Mouse (Mus musculus) Patski (cell line): ENCODE results near the gene Gm3460. TPM values are rescaled to one million over a fixed set of nuclear protein-coding genes. Genes with fewer than 3 reads are reported as not detected.
"Not testable (repeated sequence)": the region's sequence is repeated elsewhere in the genome, so short reads cannot be mapped to it uniquely, and the experiment has no call there.

ENCODE experiments used
- ATAC-seq: fragments of 100-300 bp; one replicate; pipeline ENCODE4 v1.8.0; 2021
- CTCF ChIA-PET: fragments of 350-600 bp; sonication (Branson Sonifier 250); formaldehyde crosslinking; loops from one replicate; lab custom pipeline; 2022; ENCODE audit warnings: inconsistent platforms; lab: Charles Lee
- POLR2A ChIA-PET: fragments of 350-600 bp; sonication (Branson Sonifier 250); formaldehyde crosslinking; loops from one replicate; lab custom pipeline; 2022; ENCODE audit warnings: antibody characterized with exemption, inconsistent platforms; lab: Charles Lee
- DNase-seq: peaks from one replicate; pipeline ENCODE4 v3.0.0-alpha.2; 2011; ENCODE audit warnings: low read depth, low spot score
- H3K27me3 ChIP-seq: fragments of 371-371 bp; one replicate; pipeline ENCODE4 v1.5.1; 2021
- in situ Hi-C: fragments of 300-500 bp; cut with MboI; formaldehyde crosslinking; loops from 3 replicates; pipeline ENCODE4 v1.11.1; 2018; ENCODE audit warnings: low pct_unique_long_range_greater_than_20kb, mixed read lengths
- polyA plus RNA-seq: library from polyadenylated mRNA; unstranded; gene quantifications from one replicate; pipeline ENCODE4 v1.2.3, GENCODE M21; 2021

The Gm3460 gene
- not detected for polyA plus RNA-seq

DNA sequence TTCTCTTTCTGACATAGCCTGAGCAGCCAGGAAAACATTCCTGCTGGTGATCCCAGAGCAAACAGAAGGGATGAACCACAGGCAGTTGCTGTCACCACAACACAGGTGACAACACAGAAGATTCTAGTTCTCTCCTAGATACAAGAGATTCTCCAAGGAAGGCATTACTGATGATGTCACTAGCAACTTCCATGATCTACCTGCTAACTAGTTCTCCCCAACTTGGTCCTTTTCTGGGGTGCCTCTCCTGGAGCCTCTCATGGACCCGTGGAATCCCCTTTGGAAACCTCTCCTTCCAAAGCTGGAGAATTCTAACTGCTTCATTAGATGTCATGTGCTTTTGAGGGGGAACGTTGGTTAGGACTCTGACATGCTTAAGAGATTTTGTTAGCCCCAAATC lies at the start of gene Gm3460:
Gene Gm3460, minus strand, starts transcription at position 101 of the 400 bp plus-strand sequence.
- H3K27me3 ChIP-seq, in situ Hi-C loops, POLR2A ChIA-PET, CTCF ChIA-PET, DNase-seq, ATAC-seq: not testable (repeated sequence)

DNA sequence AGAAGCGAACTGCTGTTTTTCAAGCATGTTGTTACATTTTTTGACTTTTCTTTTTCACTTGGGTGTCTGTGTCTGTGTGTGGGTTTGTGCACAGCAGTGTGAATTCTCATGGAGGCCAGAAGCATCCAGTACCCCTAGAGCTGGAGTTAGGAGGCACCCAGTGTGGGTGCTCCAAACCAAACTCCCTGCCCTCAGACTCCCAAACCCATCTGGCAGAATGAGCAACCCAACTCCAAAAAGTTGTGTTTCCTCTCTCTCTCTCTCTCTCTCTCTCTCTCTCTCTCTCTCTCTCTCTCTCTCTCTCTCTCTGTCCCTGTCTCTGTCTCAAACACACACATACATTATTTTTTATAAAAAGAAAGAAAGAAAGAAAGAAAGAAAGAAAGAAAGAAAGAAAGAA lies 15.8 kb downstream of the Gm3460 start:
- in situ Hi-C loops, H3K27me3 ChIP-seq, ATAC-seq, CTCF ChIA-PET, POLR2A ChIA-PET, DNase-seq: not testable (repeated sequence)

DNA sequence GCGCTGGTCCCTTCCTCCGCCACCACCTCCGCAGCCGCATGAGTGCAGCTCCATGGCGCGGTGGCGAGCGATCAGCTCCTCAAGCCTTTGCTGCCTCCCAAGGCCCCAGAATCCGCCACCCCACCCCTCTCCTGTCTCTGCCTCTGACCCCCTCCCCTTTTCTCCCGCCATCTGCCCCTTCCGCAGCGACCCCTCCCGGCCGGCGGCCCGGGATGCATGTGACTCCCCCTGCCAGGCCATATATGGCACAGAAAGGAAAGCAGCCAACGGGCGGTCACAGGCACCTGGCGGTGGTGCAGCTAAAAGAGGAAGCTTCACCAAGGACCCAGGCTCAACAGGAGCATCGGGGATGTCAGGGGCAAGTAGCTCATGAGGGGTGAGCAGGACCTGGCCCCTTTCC lies 17.2 kb downstream of the Gm3460 start:
- H3K27me3 ChIP-seq, CTCF ChIA-PET, ATAC-seq, DNase-seq, in situ Hi-C loops, POLR2A ChIA-PET: not testable (repeated sequence)

DNA sequence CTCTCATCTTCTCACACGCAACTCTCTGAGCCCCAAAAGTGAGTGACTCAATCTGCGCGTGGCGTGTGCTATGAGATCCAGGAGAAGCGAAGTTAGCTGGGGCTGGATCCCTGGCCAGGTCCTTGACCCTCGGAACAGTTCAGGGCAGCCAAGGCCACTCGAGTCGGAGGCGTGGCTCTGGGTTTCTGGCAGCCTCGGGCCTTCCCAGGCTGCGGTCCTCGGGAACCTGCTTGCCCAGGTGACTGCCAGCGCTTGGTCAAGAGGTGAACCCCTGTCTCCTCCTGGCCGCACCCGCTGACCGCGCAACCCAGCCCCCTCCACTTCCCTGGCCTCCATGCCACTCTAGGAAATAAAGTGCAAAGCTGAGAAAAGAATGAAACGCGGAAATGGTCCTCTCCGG lies 17.7 kb downstream of the Gm3460 start:
- POLR2A ChIA-PET, ATAC-seq, H3K27me3 ChIP-seq, CTCF ChIA-PET, in situ Hi-C loops, DNase-seq: not testable (repeated sequence)

DNA sequence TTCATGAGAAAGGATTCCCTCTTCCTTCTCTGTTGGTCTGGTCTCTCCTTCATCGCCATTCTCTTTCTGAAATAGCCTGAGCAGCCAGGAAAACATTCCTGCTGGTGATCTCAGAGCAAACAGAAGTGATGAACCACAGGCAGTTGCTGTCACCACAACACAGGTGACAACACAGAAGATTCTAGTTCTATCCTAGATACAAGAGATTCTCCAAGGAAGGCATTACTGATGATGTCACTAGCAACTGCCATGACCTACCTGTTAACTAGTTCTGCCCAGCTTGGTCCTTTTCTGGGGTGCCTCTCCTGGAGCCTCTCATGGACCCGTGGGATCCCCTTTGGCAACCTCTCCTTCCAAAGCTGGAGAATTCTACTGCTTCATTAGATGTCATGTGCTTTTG lies 31.7 kb downstream of the Gm3460 start, which contains the start of gene Gm3629:
Gene Gm3629, minus strand, starts transcription at position 101 of the 400 bp plus-strand sequence.
- POLR2A ChIA-PET, H3K27me3 ChIP-seq, CTCF ChIA-PET, ATAC-seq, DNase-seq, in situ Hi-C loops: not testable (repeated sequence)

Other genes starting within 250 kb of the Gm3460 start
- not detected for gene Gm16440, start 232.1 kb downstream of the Gm3460 start, polyA plus RNA-seq
- not detected for gene Gm3591, start 209.9 kb downstream of the Gm3460 start, polyA plus RNA-seq
- gene Gm3594, start 177.8 kb downstream of the Gm3460 start, polyA plus RNA-seq = not detected
- not detected for gene Gm8356, start 85.1 kb downstream of the Gm3460 start, polyA plus RNA-seq
- not detected for gene Gm3629, start 31.8 kb downstream of the Gm3460 start, polyA plus RNA-seq
- gene Gm10251, start 61.8 kb upstream of the Gm3460 start, polyA plus RNA-seq = not detected
- gene Gm8050, start 97.8 kb upstream of the Gm3460 start, polyA plus RNA-seq = not detected
- gene Gm3636, start 119.9 kb upstream of the Gm3460 start, polyA plus RNA-seq = 3.4 TPM
- gene Gm8362, start 152.0 kb upstream of the Gm3460 start, polyA plus RNA-seq = not detected
- not detected for gene Gm3642, start 217.9 kb upstream of the Gm3460 start, polyA plus RNA-seq